Mouse (Mus musculus) adrenal gland, postnatal 0 days (tissue): ENCODE results near the gene Sema4c. TPM values are rescaled to one million over a fixed set of nuclear protein-coding genes. Genes with fewer than 3 reads are reported as not detected.

Experiments
- microRNA-seq: library from miRNA; unstranded; fragments of <30 nt; microRNA quantifications from one replicate; pipeline ENCODE4, GENCODE M21; 2016; ENCODE audit warnings: borderline replicate concordance; ENCODE audit not compliant: insufficient number of aligned reads
- polyA plus RNA-seq: library from polyadenylated mRNA; unstranded; fragments of >200 nt; fragmentation: Nextera tagmentation; extraction: Ambion mirVana; gene quantifications from 2 replicates; pipeline ENCODE4 v1.2.1, GENCODE M21; 2015

Sema4c gene
- 8.9 and 11.4 TPM in 2 replicates for polyA plus RNA-seq

GRCm38 (mm10) chr1:36558031-36558993 lies at the start of gene Sema4c:
Gene Sema4c, minus strand, starts transcription at chr1:36558349.

GRCm38 (mm10) chr1:36546888-36547471 lies 11.2 kb downstream of the Sema4c start, which contains the start of gene Ankrd39:
Gene Ankrd39, minus strand, starts transcription at chr1:36547445.

GRCm38 (mm10) chr1:36539186-36539585 lies 19.0 kb downstream of the Sema4c start, which contains the start of gene Gm42417:
Gene Gm42417, minus strand, starts transcription at chr1:36539429.

GRCm38 (mm10) chr1:36536783-36537182 lies 21.4 kb downstream of the Sema4c start, which contains the start of gene Ankrd23:
Gene Ankrd23, minus strand, starts transcription at chr1:36536883.

GRCm38 (mm10) chr1:36511289-36512021 lies 46.7 kb downstream of the Sema4c start, which contains the start of gene Cnnm3:
Gene Cnnm3, plus strand, starts transcription at chr1:36511867.

Small RNA genes lying within 50 kb of the gene (microRNA-seq; reads per million reads assigned to microRNA genes)
- not detected for gene Gm47280

Other genes with a start within 250 kb of the Sema4c start
- 24.2 and 34.4 TPM in 2 replicates for gene Kansl3, start 189.2 kb downstream of the Sema4c start, polyA plus RNA-seq
- 0.39 and 0.51 TPM in 2 replicates for gene Fer1l5, start 186.1 kb downstream of the Sema4c start, polyA plus RNA-seq
- 23.1 and 36.0 TPM in 2 replicates for gene Lman2l, start 113.1 kb downstream of the Sema4c start, polyA plus RNA-seq
- gene Cnnm4, start 86.7 kb downstream of the Sema4c start, polyA plus RNA-seq: 4.1 and 6.3 TPM in 2 replicates
- 3.9 and 4.6 TPM in 2 replicates for gene Cnnm3, start 46.5 kb downstream of the Sema4c start, polyA plus RNA-seq
- 5.6 and 17.0 TPM in 2 replicates for gene Ankrd23, start 21.5 kb downstream of the Sema4c start, polyA plus RNA-seq
- 0.20 and 0.50 TPM in 2 replicates for gene Gm42417, start 18.9 kb downstream of the Sema4c start, polyA plus RNA-seq
- gene Ankrd39, start 10.9 kb downstream of the Sema4c start, polyA plus RNA-seq: 22.3 and 26.6 TPM in 2 replicates
- 0.99 and 1.3 TPM in 2 replicates for gene Fam178b, start 124.8 kb upstream of the Sema4c start, polyA plus RNA-seq
- 622 and 782 TPM in 2 replicates for gene Cox5b, start 133.1 kb upstream of the Sema4c start, polyA plus RNA-seq
- gene 4933424G06Rik, start 151.8 kb upstream of the Sema4c start, polyA plus RNA-seq: 0.23 and 0.77 TPM in 2 replicates
- gene Actr1b, start 156.1 kb upstream of the Sema4c start, polyA plus RNA-seq: 70.4 and 83.2 TPM in 2 replicates
- gene Zap70, start 203.4 kb upstream of the Sema4c start, polyA plus RNA-seq: 0.54 and 0.81 TPM in 2 replicates